Mouse (Mus musculus): ENCODE measurements around the gene Gcdh.
A peak's percentile ranks its signal among the peaks of the same experiment; 100 is the strongest.

Gcdh gene

DNA sequence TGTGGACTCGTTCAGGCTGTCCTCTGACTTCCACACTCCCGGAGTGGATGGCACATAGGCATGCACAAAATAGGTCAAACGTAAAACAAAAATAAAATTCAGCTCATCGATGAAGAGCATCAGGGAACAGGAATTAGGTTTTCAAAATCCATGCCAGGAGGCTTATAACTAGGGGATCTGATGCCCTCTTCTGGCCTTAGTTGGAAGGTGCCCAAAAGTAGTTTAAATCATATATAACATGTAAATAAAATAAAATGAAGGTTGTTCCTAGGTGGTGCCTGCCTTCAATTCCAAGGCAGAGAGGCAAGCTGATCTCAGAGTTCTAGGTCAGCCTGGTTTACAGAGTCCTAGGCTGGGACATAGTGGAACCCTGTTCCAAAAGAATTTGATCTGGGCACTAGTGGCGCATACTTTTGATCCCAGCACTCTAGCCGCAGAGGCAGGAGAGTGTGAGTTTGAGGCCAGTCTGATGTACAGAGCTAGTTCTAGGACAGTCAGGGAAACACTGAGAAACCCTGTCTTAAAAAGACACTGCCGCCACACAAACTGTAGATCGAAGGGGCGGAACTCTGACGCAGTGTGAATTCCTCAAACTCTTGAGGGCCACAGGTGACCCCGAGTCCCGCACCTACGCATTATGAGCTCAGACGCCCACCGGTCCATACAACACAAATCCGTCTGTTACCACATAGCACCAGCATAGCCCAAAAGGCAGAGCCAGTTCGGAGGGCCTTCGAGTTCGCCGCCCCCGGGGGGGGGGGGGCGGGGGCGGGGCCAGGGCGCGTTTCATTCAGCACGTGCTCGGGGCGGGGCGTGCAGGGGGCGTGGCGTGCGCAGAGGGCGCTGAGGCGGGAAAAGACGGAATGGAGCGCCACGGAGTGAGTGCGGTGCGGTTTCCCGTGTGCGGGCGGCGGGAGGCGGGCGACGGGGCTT is 22.1 kb downstream of the Gcdh start, which contains the start of gene Syce2:
Gene Syce2 (plus strand): TSS at position 736 of the 933 bp plus-strand sequence.
- peak; percentile 69 for DNase-seq

DNA sequence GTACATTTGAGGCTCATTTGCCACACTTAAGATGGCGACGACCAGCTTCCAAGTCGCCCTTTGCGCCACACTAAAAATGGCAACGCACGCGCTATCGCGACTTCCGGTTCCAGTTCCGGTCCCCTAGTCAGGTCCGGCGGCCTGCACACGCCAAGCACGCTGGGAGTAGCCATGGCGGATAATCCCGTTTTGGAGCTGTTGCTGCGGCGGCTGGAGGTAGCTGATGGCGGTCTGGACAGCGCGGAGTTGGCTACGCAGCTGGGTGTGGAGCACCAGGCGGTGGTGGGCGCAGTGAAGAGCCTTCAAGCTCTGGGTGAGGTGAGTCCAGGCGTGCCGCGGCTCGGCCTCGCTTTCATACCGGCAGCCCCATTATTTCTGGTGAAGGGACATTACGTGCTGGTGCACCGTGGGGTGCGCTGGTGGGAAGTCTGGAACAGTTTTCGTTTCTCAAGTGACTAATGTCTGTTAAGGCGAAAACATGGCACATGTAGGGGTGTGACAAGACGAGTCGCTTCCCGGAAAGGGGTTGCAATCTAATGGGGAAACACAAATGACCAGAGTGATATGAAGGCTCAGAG is 36.8 kb downstream of the Gcdh start, which contains the start of gene Farsa:
Gene Farsa (plus strand): TSS at position 126 of the 578 bp plus-strand sequence.
- DNase-seq = peak; percentile 93

DNA sequence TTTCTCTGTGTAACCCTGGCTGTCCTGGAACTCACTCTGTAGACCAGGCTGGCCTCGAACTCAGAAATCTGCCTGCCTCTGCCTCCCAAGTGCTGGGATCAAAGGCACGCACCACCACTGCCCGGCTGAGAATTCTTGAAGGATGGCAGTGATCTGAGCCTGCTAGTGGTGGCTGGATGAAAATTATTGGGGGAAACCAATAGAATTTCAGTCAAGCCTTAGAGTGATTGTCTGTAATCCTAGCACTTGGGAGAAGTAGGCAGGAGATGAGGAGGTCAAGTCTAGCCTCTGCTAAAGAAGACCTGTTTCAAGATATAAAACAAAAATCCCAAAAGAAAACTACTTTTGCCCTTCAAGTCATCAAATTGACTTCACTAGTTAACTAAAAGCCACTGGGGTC is 37.3 kb downstream of the Gcdh start:
- DNase-seq = no peak

DNA sequence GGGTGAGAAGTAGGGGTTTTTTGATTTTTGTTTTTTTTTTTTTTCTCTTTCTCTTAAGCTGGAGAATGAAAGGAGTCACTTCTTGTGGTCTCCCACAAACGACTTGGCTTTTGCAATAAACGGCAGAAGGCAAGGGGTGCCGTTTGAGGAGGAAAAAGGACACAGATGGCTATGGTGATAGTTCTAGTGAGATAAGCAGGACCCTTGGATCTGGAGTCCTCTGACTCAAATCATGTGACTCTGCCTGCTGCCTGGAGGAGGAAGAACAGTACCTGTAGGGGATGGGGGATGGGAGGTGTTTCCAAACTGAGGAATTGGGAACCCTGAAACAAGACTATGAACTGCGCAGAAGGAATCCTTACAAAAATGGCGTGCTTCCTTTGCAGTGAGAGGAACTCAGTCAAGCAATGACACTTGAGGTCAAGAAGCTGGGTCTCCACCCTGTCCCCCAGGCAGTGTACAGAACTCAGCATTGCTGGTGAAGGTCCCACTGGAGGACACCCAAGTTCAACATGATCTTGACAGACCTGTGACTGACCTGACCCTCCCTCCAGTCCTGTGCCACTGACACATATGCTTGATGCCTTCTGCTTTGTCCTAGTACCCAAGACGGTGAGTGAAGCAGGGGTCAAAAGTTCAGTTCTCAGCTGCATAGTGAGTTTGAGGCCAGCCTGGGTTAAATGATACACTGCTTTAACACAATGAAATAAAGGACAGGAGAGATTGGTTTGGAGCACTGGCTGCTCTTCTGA is 45.9 kb downstream of the Gcdh start:
- peak; percentile 63 for DNase-seq

DNA sequence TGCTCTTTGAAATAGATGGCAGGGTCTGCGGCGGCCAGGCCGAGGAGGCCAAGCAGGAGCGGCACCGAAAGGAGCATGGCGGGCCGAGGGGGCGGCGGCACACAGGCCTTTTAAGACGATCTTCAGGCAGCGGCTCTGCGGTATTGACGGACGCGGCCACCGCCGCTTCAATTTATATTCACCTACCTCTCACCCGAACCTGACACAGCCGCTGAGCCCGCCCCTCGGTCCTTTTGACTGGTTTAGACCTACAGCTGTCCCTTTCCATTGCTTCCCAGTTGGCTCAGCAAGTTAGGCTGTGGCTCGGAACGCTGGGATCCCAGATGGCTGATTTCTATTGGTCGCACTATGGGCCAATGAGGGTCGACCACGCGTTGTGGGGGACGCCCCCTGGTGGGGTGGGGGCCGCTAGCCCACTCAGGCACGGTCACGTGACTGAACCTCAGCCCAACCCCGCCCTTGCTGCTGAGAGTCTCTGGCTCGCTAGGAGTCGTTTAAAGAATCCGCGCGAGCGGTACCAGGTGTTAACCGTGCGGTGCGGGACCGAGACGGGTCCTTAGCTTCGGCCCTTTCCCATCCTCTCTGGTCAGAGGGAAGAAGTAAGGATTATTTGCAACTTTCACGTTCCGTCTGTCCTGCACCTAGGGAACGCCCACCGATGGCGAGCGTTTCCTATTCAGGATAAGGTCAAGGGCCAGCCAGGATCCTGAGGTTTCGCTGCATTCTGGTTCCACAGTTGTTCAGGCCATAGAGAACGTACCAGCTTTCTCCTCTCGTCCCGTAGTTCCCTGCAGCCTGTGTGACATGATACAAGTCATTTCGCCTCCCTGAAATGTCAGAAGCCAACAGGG is 46.8 kb downstream of the Gcdh start, which contains the start of gene Calr:
Gene Calr (minus strand): TSS at position 213 of the 851 bp plus-strand sequence.
- peak; percentile 100 for DNase-seq

DNA sequence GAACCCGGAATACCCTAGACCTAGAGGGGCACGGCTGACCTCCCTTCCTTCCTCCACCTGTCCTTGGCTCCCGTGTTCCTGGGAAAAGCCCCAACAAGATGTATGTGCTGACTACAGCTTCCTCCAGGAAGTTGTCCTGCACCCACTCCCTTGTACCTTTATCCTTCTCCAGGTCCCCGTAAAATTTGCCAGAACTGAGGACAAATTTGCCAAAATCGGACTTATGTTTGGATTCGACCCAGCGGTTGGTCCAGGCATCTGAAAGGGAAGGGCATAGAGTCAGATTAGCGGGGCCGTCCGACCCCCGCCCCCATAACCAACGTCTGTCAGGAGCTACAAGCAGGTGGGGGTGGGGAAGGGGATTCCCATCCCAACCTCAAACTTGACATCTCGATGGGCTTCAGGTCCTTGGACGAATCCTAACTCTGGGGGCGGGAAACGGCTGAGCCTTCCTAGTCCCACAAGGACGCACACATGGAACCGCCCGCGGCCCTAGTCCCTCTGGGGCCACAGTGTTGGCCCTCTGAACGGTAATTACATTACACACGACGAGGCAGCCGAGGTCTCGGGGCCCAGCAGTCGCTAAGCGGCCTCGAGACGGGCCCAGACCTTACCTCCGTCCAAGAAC is 47.5 kb downstream of the Gcdh start:
- peak; percentile 74 for DNase-seq

DNA sequence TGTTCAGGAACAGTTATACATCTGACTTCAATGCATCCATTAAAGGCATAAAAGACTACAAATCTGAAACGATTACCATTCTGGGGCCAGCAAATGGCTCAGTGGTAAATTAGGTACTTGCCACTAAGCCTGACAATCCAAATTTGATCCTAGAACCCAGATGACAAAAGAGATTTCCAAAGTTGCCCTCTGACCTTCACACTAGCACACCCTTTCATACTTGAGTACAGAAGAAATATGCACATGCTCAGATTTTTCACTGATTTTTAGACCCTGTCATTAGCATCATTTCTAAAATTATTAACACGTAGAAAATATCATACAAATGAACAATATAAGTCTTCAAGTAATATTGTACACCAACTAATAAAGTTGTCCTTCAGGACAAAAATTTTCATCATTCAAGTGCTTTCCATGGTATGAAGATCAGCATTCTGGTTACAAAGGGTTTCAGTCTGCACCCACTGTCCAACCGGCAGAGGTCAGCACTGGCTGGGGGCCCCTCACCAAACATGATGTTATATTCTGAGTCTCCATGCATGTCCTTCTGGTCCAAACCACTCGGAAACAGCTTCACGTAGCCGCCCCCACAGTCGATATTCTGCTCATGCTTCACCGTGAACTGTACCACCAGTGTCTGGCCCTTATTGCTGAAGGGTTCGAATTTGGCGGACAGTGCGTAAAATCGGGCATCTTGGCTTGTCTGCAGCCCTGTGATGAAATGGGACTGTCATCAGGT is 48.2 kb downstream of the Gcdh start:
- no peak for DNase-seq

DNA sequence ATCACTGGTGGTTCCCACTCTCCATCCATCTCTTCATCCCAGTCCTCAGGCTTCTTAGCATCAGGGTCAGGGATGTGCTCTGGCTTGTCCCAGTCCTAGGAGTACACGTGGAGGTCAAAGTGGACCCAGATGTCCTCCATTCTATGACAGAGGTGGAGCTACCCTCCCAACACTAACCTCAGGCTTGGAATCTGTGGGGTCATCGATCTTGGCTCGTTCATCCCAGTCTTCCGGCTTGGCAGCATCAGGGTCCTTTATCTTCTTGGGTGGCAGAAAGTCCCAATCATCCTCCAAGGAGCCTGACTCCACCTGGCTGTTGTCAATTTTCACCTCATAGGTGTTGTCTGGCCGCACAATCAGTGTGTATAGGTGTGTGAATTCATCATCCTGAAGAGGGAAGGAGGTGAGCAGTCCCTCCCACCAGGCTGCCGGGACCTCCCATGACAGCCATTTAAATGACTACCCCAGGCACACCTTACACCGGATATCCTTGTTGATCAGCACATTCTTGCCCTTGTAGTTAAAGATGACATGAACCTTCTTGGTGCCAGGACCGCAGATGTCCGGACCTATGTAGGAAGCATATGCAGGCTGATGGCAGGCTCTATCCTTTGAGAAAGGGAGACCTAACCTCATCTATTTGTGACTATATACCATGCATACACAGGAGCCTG is 49.2 kb downstream of the Gcdh start:
- DNase-seq = no peak

DNA sequence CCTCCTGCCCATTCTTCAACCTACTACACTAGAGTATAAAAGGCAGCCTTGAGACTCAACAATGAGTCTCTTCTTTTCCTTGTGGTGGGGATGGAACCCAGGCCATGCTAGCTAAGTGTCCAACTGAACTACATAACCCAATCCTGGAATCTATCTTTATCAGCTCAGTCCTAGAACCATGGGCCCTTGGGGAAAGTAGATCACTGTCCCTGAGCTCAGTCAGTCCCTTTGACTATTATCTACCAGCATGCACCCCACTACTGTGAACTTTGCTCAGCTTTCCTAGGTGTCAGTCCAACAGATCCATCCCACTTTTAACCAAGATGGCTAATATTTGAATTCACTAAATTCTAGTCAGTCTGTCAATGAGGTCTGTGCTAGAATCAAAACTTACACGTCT is 52.2 kb downstream of the Gcdh start:
- no peak for DNase-seq

DNA sequence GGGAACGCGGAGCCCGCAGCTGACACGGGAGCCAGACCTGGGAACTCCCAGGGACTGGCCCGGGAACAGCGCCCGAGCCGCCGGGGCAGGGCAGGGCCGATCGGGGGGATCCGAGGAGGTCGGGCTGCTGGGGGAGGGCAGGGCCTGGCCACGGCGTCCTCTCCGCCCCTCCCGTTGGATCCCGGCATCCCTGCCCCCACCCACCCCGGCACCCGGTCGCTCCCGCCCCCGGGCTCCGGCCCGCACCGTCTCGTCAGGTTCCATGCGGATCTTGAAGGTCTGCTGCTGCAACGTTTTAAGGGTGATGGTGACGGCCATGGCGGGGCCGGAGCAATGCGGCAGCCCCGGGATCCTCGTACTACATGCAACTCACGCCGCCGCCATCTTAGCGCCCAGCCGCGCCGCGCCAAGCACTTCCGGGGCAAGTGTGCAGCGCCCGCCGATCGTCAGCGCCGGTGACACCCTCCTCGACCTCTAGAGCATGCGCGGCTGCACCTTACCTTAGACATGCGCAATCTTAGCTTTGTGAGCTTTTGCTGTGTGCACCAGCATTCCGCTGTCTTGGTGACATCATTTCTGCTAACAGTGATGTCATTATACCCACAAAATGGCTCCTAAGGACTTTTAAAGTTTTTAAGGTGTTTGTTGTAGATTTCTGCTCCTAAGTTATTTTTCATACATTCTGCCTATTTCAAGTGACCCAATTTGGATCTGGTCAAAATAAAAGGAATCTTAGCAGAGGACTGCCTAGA is 53.3 kb downstream of the Gcdh start, which contains the start of gene Rad23a:
Gene Rad23a (minus strand): TSS at position 418 of the 752 bp plus-strand sequence.
- DNase-seq = peak; percentile 94

DNA sequence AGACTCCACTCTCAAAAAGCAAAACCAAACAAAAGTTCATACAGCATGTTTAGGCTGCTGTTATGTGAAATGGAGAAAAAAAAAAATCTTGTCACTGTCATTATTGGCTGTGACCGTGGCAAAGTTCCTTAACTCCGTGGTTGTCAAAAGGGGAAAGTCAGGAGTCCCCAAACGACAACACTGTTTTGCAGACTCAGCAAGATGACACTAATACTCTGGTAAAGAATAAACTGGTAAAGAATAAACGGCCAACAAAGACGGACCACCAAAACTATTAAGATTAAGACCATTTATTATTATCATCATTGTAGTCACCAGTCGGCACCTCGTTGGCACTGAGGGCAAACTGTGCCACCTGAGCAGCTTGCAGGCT is 53.9 kb downstream of the Gcdh start:
- no peak for DNase-seq

DNA sequence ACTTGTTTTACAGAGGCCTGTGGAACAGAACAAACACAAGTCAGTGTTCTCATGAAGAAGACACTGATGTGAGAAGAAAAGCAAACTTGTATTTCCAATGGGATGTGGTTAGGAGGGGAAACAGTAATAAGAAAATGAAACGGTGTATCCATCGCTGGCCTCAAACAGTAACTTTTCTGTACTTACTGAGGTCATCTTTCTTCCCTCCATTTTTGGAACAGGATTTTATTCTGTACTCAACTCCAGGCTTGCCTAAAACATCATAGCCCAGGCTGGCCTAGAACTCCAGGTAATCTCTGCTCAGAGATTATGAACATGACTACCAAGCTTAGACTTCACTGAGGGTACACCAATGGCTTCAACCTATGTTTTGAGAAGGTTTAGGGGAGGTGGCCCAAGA is 54.3 kb downstream of the Gcdh start:
- DNase-seq = no peak

DNA sequence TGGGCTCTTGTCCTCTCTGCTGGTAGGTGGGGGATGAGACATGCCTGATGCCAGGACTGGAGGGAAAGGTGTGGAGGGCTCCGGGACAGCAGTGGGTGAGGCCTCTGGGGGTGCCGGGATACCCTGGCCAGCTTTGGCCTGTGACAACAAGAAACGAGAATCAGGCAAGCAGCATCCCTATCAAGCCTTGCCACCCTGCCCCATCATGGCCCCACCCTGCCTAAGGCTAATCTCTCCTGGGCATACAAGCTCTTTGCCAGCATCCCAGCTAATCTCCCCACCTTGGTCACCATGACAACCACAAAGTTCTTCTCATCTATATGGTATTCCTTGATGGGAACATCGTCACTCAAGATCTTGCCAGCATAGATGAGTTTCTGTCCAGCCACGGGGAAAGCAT is 55.2 kb downstream of the Gcdh start:
- no peak for DNase-seq

DNA sequence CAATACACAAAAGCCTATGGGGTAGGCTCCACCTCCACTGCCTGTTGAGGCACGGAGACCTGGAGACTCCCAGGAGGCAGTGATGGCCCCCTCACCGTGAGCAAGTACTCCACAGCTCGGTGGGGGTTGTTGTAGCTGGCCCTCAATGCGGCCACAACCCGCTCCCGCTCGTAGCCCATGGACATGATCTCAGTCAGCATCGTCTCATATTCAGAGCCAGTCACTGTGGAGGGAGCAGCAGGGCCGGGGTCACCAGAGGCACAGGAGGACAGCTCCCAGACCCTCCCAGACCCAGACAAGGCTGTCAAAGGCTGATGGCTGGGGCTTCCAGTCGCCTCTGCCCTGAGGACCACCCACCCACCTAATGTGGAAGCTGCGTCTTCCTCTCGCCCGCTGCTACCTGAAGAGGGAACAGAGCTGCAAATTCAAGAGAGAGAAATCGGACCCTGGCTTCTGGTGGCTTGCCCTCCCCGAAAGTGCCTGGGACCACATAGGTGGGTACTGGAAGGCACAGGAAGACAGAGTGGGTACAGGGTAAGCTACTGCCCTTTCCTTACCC is 55.7 kb downstream of the Gcdh start:
- no peak for DNase-seq

DNA sequence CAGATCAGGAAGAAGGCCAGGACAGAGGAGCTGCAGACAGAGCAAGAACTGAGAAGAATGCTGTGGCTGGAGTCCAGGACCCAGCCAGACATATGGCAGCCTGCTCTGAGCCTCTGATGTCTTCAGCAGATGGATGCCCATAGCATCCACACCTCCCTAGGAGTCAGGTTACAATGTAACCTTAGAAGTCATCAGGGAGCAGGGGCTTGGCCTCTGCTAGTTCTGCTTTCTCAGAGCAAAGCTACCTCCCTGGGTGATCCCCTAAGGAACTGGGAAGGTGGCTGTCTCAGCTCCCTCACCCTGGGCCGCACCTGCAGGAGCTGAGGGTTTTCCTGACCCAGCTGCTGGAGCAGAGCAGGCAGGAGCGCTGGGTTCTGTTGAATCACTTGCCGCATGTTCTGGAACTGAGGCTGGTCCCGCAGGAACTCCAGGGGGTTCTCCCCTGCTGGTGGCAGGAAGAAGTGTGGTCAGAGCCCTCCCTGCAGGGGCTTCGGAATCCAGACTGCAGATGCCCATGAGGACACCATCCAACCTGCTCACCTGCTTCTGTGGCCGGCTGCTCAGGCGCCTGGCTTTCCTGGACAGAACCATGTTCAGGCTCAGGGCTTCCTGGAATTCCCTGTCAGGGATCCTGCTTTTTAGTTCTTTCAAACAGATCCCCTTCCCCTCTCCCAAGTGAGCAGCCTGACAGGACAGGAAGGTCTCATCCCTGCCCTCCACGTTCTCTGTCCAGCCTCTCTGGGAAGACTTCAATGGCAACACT is 56.4 kb downstream of the Gcdh start:
- DNase-seq = peak; percentile 64

All from cerebellum, adult 9-11 months (tissue).